ENCODE assay signal across 20 mouse cellular contexts in genomic region chrX:167332607-167333006, GRCm38 (mm10). TPM values are rescaled to one million over a fixed set of nuclear protein-coding genes. Genes with fewer than 3 reads are reported as not detected.
DNase-seq lines count a peak whose midpoint lies in the region; ATAC-seq and TF ChIP-seq lines count a peak whose summit lies in the region.
"Had no signal": no experiment of that assay in that cellular context is flagged by ENCODE, and none has a peak within 500 bp of the region (broad histone marks: within the 10 kb centered on the region; RNA-seq: fewer than 3 reads in every experiment).

No protein-coding gene starts in this region.

- ATAC-seq in frontal cortex, adult (ENCODE audit: low TSS enrichment), result peak; percentile 51
- ATAC-seq in kidney, embryonic 16.5 days (ENCODE audit: low FRiP score, low TSS enrichment), result peak; percentile 75; the same call in 1 of the 2 replicates
- ATAC-seq in lung, postnatal 0 days, result peak; percentile 62
- ATAC-seq: intestine, embryonic 16.5 days had no signal

- no peaks in the 10 kb centered on the region for H3K9me3 ChIP-seq in kidney, embryonic 16.5 days (ENCODE audit: low read length)
- H3K9me3 ChIP-seq in lung, postnatal 0 days (ENCODE audit: low read length), result no peaks in the 10 kb centered on the region
- H3K9me3 ChIP-seq: embryonic facial prominence, embryonic 15.5 days; hindbrain, embryonic 15.5 days; limb, embryonic 10.5 days; midbrain, embryonic 10.5 days; neural tube, embryonic 12.5 days; stomach, embryonic 15.5 days had no signal

- no peaks in the 10 kb centered on the region for H3K36me3 ChIP-seq in kidney, embryonic 16.5 days (ENCODE audit: insufficient read depth, low read length)
- H3K36me3 ChIP-seq in lung, postnatal 0 days (ENCODE audit: insufficient read depth, low read length), result no peaks in the 10 kb centered on the region
- H3K36me3 ChIP-seq: embryonic facial prominence, embryonic 15.5 days; hindbrain, embryonic 15.5 days; limb, embryonic 10.5 days; midbrain, embryonic 10.5 days; neural tube, embryonic 12.5 days; stomach, embryonic 15.5 days had no signal

- H3K4me2 ChIP-seq in kidney, embryonic 16.5 days (replicated peaks; ENCODE audit: low read depth, low read length), result no peak overlapping the region
- no peak overlapping the region for H3K4me2 ChIP-seq in lung, postnatal 0 days (replicated peaks; ENCODE audit: low read depth, low read length)
- H3K4me2 ChIP-seq: embryonic facial prominence, embryonic 15.5 days; hindbrain, embryonic 15.5 days; neural tube, embryonic 12.5 days; stomach, embryonic 15.5 days had no signal

- 43% methylated on average over 1 of the region's 1 CpGs for WGBS in kidney, embryonic 16.5 days
- WGBS in lung, postnatal 0 days, result 0% methylated on average over 1 of the region's 1 CpGs

- 0 out of 2 replicates have a peak overlapping the region, but pooled peaks have one; percentile 38 for H3K27ac ChIP-seq in kidney, embryonic 16.5 days (ENCODE audit: low read length)
- no peak overlapping the region for H3K27ac ChIP-seq in lung, postnatal 0 days (ENCODE audit: low read length)
- H3K27ac ChIP-seq: embryonic facial prominence, embryonic 15.5 days; hindbrain, embryonic 15.5 days; limb, embryonic 10.5 days; midbrain, embryonic 10.5 days; neural tube, embryonic 12.5 days; stomach, embryonic 15.5 days had no signal

- H3K27me3 ChIP-seq in kidney, embryonic 16.5 days (ENCODE audit: insufficient read depth, low read length), result peaks cover 6% of the 10 kb centered on the region
- no peaks in the 10 kb centered on the region for H3K27me3 ChIP-seq in lung, postnatal 0 days (replicated peaks; ENCODE audit: insufficient read depth, low read length)
- H3K27me3 ChIP-seq: embryonic facial prominence, embryonic 15.5 days; neural tube, embryonic 12.5 days; stomach, embryonic 15.5 days had no signal

- TF ChIP-seq EP300 in lung, postnatal 0 days (IDR thresholded peaks at IDR 0.05), result no peak

- H3K4me3 ChIP-seq in kidney, embryonic 16.5 days (ENCODE audit: low read length), result no peak overlapping the region
- no peak overlapping the region for H3K4me3 ChIP-seq in lung, postnatal 0 days (ENCODE audit: low read depth, low read length)
- H3K4me3 ChIP-seq: embryonic facial prominence, embryonic 15.5 days; hindbrain, embryonic 15.5 days; limb, embryonic 10.5 days; midbrain, embryonic 10.5 days; neural tube, embryonic 12.5 days; stomach, embryonic 15.5 days had no signal

- H3K4me1 ChIP-seq in kidney, embryonic 16.5 days (ENCODE audit: insufficient read depth, low read length), result 0 out of 2 replicates have a peak, but pooled peaks cover 6% of the 10 kb centered on the region
- no peaks in the 10 kb centered on the region for H3K4me1 ChIP-seq in lung, postnatal 0 days (ENCODE audit: insufficient read depth, low read depth, low read length)
- H3K4me1 ChIP-seq: embryonic facial prominence, embryonic 15.5 days; hindbrain, embryonic 15.5 days; limb, embryonic 10.5 days; midbrain, embryonic 10.5 days; neural tube, embryonic 12.5 days; stomach, embryonic 15.5 days had no signal

- no peak overlapping the region for H3K9ac ChIP-seq in kidney, embryonic 16.5 days (replicated peaks; ENCODE audit: low read length)
- H3K9ac ChIP-seq in lung, postnatal 0 days (replicated peaks; ENCODE audit: low read depth), result no peak overlapping the region
- H3K9ac ChIP-seq: embryonic facial prominence, embryonic 15.5 days; hindbrain, embryonic 15.5 days; neural tube, embryonic 12.5 days; stomach, embryonic 15.5 days had no signal

- no peak for DNase-seq in frontal cortex, postnatal 36 days (ENCODE audit: low spot score in 2 of 2)
- DNase-seq in kidney, postnatal 14 days, result no peak
- peak; percentile 23 for DNase-seq in lung, postnatal 0 days (ENCODE audit: low spot score)
- DNase-seq in lung, postnatal 25 days (ENCODE audit: low spot score), result no peak
- peak; percentile 53 for DNase-seq in yolk sac, embryonic 10.5 days (ENCODE audit: low spot score)
- DNase-seq in ovary, postnatal 14 days (ENCODE audit: low spot score), result no peak
- DNase-seq: adrenal gland, postnatal 25 days; cerebellum, adult 8-10 months; heart, postnatal 36 days; lung, postnatal 14 days; thymus, adult 2 months had no signal

- no peak for TF ChIP-seq CTCF in lung, postnatal 0 days (IDR thresholded peaks at IDR 0.05)

RNA-seq across cellular contexts. Expression of gene Tlr7, which starts 2.2 kb away (rescaled TPM):
- 0.37 and 0.65 TPM in 2 replicates for polyA plus RNA-seq in kidney, embryonic 16.5 days (2015; fragmentation: Nextera tagmentation; extraction: Ambion mirVana)
- polyA plus RNA-seq in lung, postnatal 0 days (2015; fragmentation: Nextera tagmentation; extraction: Ambion mirVana), result 1.4 and 1.5 TPM in 2 replicates

RNA-seq across cellular contexts. Expression of gene Prps2, which starts 49.9 kb away (rescaled TPM):
- polyA plus RNA-seq in kidney, embryonic 16.5 days (2015; fragmentation: Nextera tagmentation; extraction: Ambion mirVana), result 33.4 and 33.5 TPM in 2 replicates
- polyA plus RNA-seq in lung, postnatal 0 days (2015; fragmentation: Nextera tagmentation; extraction: Ambion mirVana), result 18.8 and 18.9 TPM in 2 replicates

Comparison
In these comparisons a context has a peak if more than half of its experiments do, and no peak if none do; other contexts are left out.
1. DNase-seq: peak in lung, postnatal 0 days (single experiment) and yolk sac, embryonic 10.5 days (single experiment); none in frontal cortex, postnatal 36 days (0 of 2), kidney, postnatal 14 days (single experiment), lung, postnatal 25 days (single experiment) and ovary, postnatal 14 days (single experiment).
2. Peak in every context shown above with its lines, with median percentiles within 50 percentile points of each other: ATAC-seq.